Mouse (Mus musculus): ENCODE data around the gene Camkmt. TPM values are rescaled to one million over a fixed set of nuclear protein-coding genes. Genes with fewer than 3 reads are reported as not detected.

Gene Camkmt
- total and polyA plus RNA-seq, 3 experiments = 1.6 to 5.9 TPM; not detected in 1

GRCm38 (mm10) chr17:85168761-85169160 lies 78.4 kb downstream of the Camkmt start:
- Histone ChIP-seq H3K79me2 (ENCODE audit: control insufficient read depth, insufficient read depth, low read length, poor library complexity) (no peaks in the 10 kb centered on the region), H3K4me3 (ENCODE audit: control insufficient read depth in 1 of 2, insufficient read depth in 1 of 2, low read depth in 2 of 2, low read length in 2 of 2) (no peak overlapping the region), H3K9ac (ENCODE audit: control insufficient read depth, low read depth, low read length, poor library complexity, severe bottlenecking) (no peak overlapping the region), H3K4me1 (ENCODE audit: control insufficient read depth in 1 of 2, insufficient read depth in 2 of 2, low read length in 2 of 2) (no peaks in the 10 kb centered on the region), H3K27ac (ENCODE audit: control insufficient read depth, low read depth, low read length) (no peak overlapping the region), H3K27me3 (ENCODE audit: control insufficient read depth in 1 of 2, insufficient read depth in 2 of 2, low read length in 2 of 2) (no peaks in the 10 kb centered on the region), H3K9me3 (replicated peaks; ENCODE audit: insufficient read depth, low read length) (no peaks in the 10 kb centered on the region), H3K36me3 (ENCODE audit: control insufficient read depth in 1 of 2, insufficient read depth in 2 of 2, low read length in 2 of 2) (no peaks in the 10 kb centered on the region)
- DNase-seq (ENCODE audit: low read depth, low spot score) = no peak
- TF ChIP-seq CTCF (IDR thresholded peaks at IDR 0.05 in 2 of 3, conservative IDR thresholded peaks at IDR 0.05 in 1 of 3; ENCODE audit: control insufficient read depth in 1 of 3, insufficient read depth in 1 of 3, low read depth in 2 of 3, low read length in 3 of 3, poor library complexity in 1 of 3, severe bottlenecking in 1 of 3) = no peak
- no peak for TF ChIP-seq CHD1 (IDR thresholded peaks at IDR 0.05; ENCODE audit: low read depth, low read length)
- TF ChIP-seq MAFK (IDR thresholded peaks at IDR 0.05; ENCODE audit: borderline replicate concordance, low read depth, low read length) = no peak
- TF ChIP-seq MXI1 (IDR thresholded peaks at IDR 0.05; ENCODE audit: low read depth, low read length) = no peak
- no peak for TF ChIP-seq KAT2A (conservative IDR thresholded peaks at IDR 0.05; ENCODE audit: low read depth, low read length)
- TF ChIP-seq NRF1 (IDR thresholded peaks at IDR 0.05; ENCODE audit: insufficient read depth, low read depth, low read length, poor library complexity, severe bottlenecking) = no peak
- no peak for TF ChIP-seq POLR2A (IDR thresholded peaks at IDR 0.05; ENCODE audit: control insufficient read depth in 1 of 2, insufficient read depth in 1 of 2, low read depth in 1 of 2, low read length in 2 of 2, poor library complexity in 1 of 2)
- no peak for TF ChIP-seq NELFE (IDR thresholded peaks at IDR 0.05; ENCODE audit: low read depth, low read length)
- TF ChIP-seq ZKSCAN1 (IDR thresholded peaks at IDR 0.05; ENCODE audit: low read depth, low read length) = no peak
- no peak for TF ChIP-seq USF2 (IDR thresholded peaks at IDR 0.05; ENCODE audit: borderline replicate concordance in 1 of 2, insufficient read depth in 1 of 2, low read depth in 1 of 2, low read length in 2 of 2)
- TF ChIP-seq GABPA (IDR thresholded peaks at IDR 0.05; ENCODE audit: low read depth, low read length) = no peak
- TF ChIP-seq BHLHE40 (IDR thresholded peaks at IDR 0.05; ENCODE audit: borderline replicate concordance, low read depth, low read length) = no peak

GRCm38 (mm10) chr17:85170541-85171255 lies 80.3 kb downstream of the Camkmt start:
- Histone ChIP-seq H3K27ac (ENCODE audit: control insufficient read depth, low read depth, low read length) (no peak overlapping the region), H3K9me3 (replicated peaks; ENCODE audit: insufficient read depth, low read length) (no peaks in the 10 kb centered on the region), H3K4me3 (ENCODE audit: control insufficient read depth in 1 of 2, insufficient read depth in 1 of 2, low read depth in 2 of 2, low read length in 2 of 2) (no peak overlapping the region), H3K27me3 (ENCODE audit: control insufficient read depth in 1 of 2, insufficient read depth in 2 of 2, low read length in 2 of 2) (no peaks in the 10 kb centered on the region), H3K36me3 (ENCODE audit: control insufficient read depth in 1 of 2, insufficient read depth in 2 of 2, low read length in 2 of 2) (no peaks in the 10 kb centered on the region), H3K9ac (ENCODE audit: control insufficient read depth, low read depth, low read length, poor library complexity, severe bottlenecking) (no peak overlapping the region), H3K79me2 (ENCODE audit: control insufficient read depth, insufficient read depth, low read length, poor library complexity) (no peaks in the 10 kb centered on the region), H3K4me1 (ENCODE audit: control insufficient read depth in 1 of 2, insufficient read depth in 2 of 2, low read length in 2 of 2) (no peaks in the 10 kb centered on the region)
- no peak for TF ChIP-seq SMC3 (IDR thresholded peaks at IDR 0.05; ENCODE audit: low read depth, low read length)
- no peak for TF ChIP-seq NRF1 (IDR thresholded peaks at IDR 0.05; ENCODE audit: insufficient read depth, low read depth, low read length, poor library complexity, severe bottlenecking)
- no peak for TF ChIP-seq GABPA (IDR thresholded peaks at IDR 0.05; ENCODE audit: low read depth, low read length)
- no peak for TF ChIP-seq MYC (IDR thresholded peaks at IDR 0.05; ENCODE audit: low read depth, low read length)
- no peak for TF ChIP-seq KAT2A (conservative IDR thresholded peaks at IDR 0.05; ENCODE audit: low read depth, low read length)
- no peak for TF ChIP-seq TAL1 (IDR thresholded peaks at IDR 0.05; ENCODE audit: low read length)
- no peak for DNase-seq (ENCODE audit: low read depth, low spot score)
